Mouse (Mus musculus): ENCODE results near the gene Hspa12b.

- no peak for TF ChIP-seq MAX (IDR thresholded peaks at IDR 0.05; ENCODE audit: low read length)
- no peak for TF ChIP-seq POLR2AphosphoS2 (IDR thresholded peaks at IDR 0.05; ENCODE audit: low read depth, low read length)
- no peak for TF ChIP-seq CTCF (conservative IDR thresholded peaks at IDR 0.05 in 1 of 2, IDR thresholded peaks at IDR 0.05 in 1 of 2; ENCODE audit: low read depth in 2 of 2, low read length in 2 of 2)
- no peak for TF ChIP-seq UBTF (IDR thresholded peaks at IDR 0.05; ENCODE audit: low read depth, low read length)
- TF ChIP-seq EP300 (IDR thresholded peaks at IDR 0.05; ENCODE audit: low read length): no peak
Measured at GRCm38 (mm10) chr2:131124166-131124565, 2.9 kb upstream of the Hspa12b start.
